Mouse (Mus musculus) stomach, postnatal 0 days (tissue): ENCODE data around the gene Ttn.

Experiments
- CTCF ChIP-seq: IDR thresholded peaks from 2 replicates; pipeline ENCODE4 v1.5.1; 2016; ENCODE audit warnings: antibody characterized with exemption, low read depth, mild to moderate bottlenecking, moderate library complexity
- EP300 ChIP-seq: optimal IDR thresholded peaks from 2 replicates; pipeline ENCODE3; 2016; ENCODE audit warnings: antibody characterized with exemption

DNA sequence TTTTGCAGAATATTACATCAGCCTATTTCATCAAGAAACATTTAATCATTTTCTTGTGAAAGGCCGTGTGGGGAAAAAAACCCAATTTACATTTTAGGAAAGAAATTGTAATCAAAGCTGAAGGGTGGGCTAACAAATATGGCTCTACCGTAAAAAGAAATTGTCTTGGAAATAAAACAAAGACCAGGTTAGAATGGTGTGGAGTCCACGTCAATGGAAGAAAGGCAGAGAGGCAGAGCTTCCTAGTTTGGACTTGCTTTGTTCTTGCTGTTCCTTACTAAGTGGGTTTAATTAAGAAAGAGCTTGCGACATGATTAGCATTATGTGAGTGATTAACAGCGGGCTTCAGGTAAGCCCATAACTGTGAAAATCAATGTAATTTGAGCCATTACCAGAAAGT lies 11.3 kb downstream of the Ttn start:
- TF ChIP-seq CTCF (no peak), EP300 (no peak)
